In genomic region chr7:67596961-67597360, GRCm38 (mm10) we compare ENCODE assay signal across 24 mouse cellular contexts. TPM values are rescaled to one million over a fixed set of nuclear protein-coding genes. Genes with fewer than 3 reads are reported as not detected.
DNase-seq lines count a peak whose midpoint lies in the region; ATAC-seq and TF ChIP-seq lines count a peak whose summit lies in the region.
"Had no signal": no experiment of that assay in that cellular context is flagged by ENCODE, and none has a peak within 500 bp of the region (broad histone marks: within the 10 kb centered on the region; RNA-seq: fewer than 3 reads in every experiment).

No protein-coding gene starts in this region.

- H3K27me3 ChIP-seq in heart, embryonic 12.5 days (replicated peaks) = no peaks in the 10 kb centered on the region
- H3K27me3 ChIP-seq in MEL (ENCODE audit: control insufficient read depth in 1 of 2, insufficient read depth in 2 of 2, low read length in 2 of 2) = no peaks in the 10 kb centered on the region
- H3K27me3 ChIP-seq: embryonic facial prominence, embryonic 15.5 days; hindbrain, embryonic 13.5 days had no signal

- H3K9me3 ChIP-seq in heart, embryonic 12.5 days (replicated peaks) = no peaks in the 10 kb centered on the region
- H3K9me3 ChIP-seq in MEL (replicated peaks; ENCODE audit: insufficient read depth, low read length) = no peaks in the 10 kb centered on the region
- H3K9me3 ChIP-seq: embryonic facial prominence, embryonic 15.5 days; hindbrain, embryonic 13.5 days had no signal

- TF ChIP-seq EP300 in MEL (IDR thresholded peaks at IDR 0.05; ENCODE audit: low read depth in 1 of 2, low read length in 2 of 2) = no peak

- DNase-seq in heart, adult 11 months = no peak
- DNase-seq in MEL (ENCODE audit: low read depth, low spot score) = peak; percentile 29
- no peak for DNase-seq in urinary bladder, postnatal 10 days (ENCODE audit: low spot score)
- DNase-seq: adrenal gland, adult 2 months; adrenal gland, postnatal 36 days; B cell, adult 2 months; cerebellum, adult 11 months; cerebellum, adult 8-10 months; cerebellum, postnatal 25 days; gastrocnemius, postnatal 36 days; heart, postnatal 10 days; heart, postnatal 4 days; kidney, adult 11 months; kidney, adult 9 months had no signal

- H3K36me3 ChIP-seq in heart, embryonic 12.5 days = no peaks in the 10 kb centered on the region
- H3K36me3 ChIP-seq in MEL (ENCODE audit: control insufficient read depth in 1 of 2, insufficient read depth in 2 of 2, low read length in 2 of 2) = peaks cover 0 to 6% of the 10 kb centered on the region in 2 experiments; a peak in 2 of 4 replicates
- H3K36me3 ChIP-seq: embryonic facial prominence, embryonic 15.5 days; hindbrain, embryonic 13.5 days had no signal

- H3K4me2 ChIP-seq in heart, embryonic 12.5 days = no peak overlapping the region
- H3K4me2 ChIP-seq: embryonic facial prominence, embryonic 15.5 days; hindbrain, embryonic 13.5 days had no signal

- H3K4me1 ChIP-seq in heart, embryonic 12.5 days (replicated peaks) = peaks cover 21% of the 10 kb centered on the region
- H3K4me1 ChIP-seq in MEL (ENCODE audit: control insufficient read depth in 1 of 2, insufficient read depth in 2 of 2, low read length in 2 of 2) = peaks cover 0 to 4% of the 10 kb centered on the region in 2 experiments; a peak in 1 of 4 replicates
- H3K4me1 ChIP-seq: hindbrain, embryonic 13.5 days had no signal

- no peak overlapping the region for H3K9ac ChIP-seq in heart, embryonic 12.5 days
- H3K9ac ChIP-seq in MEL (ENCODE audit: control insufficient read depth, low read depth, low read length, poor library complexity, severe bottlenecking) = no peak overlapping the region
- H3K9ac ChIP-seq: embryonic facial prominence, embryonic 15.5 days; hindbrain, embryonic 13.5 days had no signal

- H3K79me2 ChIP-seq in MEL (ENCODE audit: control insufficient read depth, insufficient read depth, low read length, poor library complexity) = no peaks in the 10 kb centered on the region

- no peak overlapping the region for H3K4me3 ChIP-seq in heart, embryonic 12.5 days
- H3K4me3 ChIP-seq in MEL (ENCODE audit: control insufficient read depth in 1 of 2, insufficient read depth in 1 of 2, low read depth in 2 of 2, low read length in 2 of 2) = no peak overlapping the region
- H3K4me3 ChIP-seq: embryonic facial prominence, embryonic 15.5 days; erythroblast, embryonic 14.5 days; hindbrain, embryonic 13.5 days had no signal

- no peak for TF ChIP-seq POLR2A in MEL (IDR thresholded peaks at IDR 0.05; ENCODE audit: control insufficient read depth in 1 of 2, insufficient read depth in 1 of 2, low read depth in 1 of 2, low read length in 2 of 2, poor library complexity in 1 of 2)

- peak; percentile 21 for TF ChIP-seq RAD21 in MEL (IDR thresholded peaks at IDR 0.05; ENCODE audit: low read depth, low read length)

- 65% methylated on average over 1 of the region's 1 CpGs for WGBS in heart, embryonic 12.5 days

- peak in 1 of 3 experiments; percentile 7; a peak in 1 of 6 replicates for TF ChIP-seq CTCF in MEL (IDR thresholded peaks at IDR 0.05 in 2 of 3, conservative IDR thresholded peaks at IDR 0.05 in 1 of 3; ENCODE audit: control insufficient read depth in 1 of 3, insufficient read depth in 1 of 3, low read depth in 2 of 3, low read length in 3 of 3, poor library complexity in 1 of 3, severe bottlenecking in 1 of 3)

- peak overlapping the region; percentile 4; the same call in 1 of the 2 replicates for H3K27ac ChIP-seq in heart, embryonic 12.5 days (ENCODE audit: poor library complexity, severe bottlenecking)
- no peak overlapping the region for H3K27ac ChIP-seq in MEL (ENCODE audit: control insufficient read depth, low read depth, low read length)
- H3K27ac ChIP-seq: hindbrain, postnatal 0 days had no signal

- no peak for ATAC-seq in heart, embryonic 12.5 days (ENCODE audit: insufficient number of reproducible peaks, low FRiP score)
- ATAC-seq in common myeloid progenitor, adult 5-6 weeks (replicated peaks; ENCODE audit: low read depth, poor library complexity, severe bottlenecking) = peak; percentile 50; the same call in 1 of the 2 replicates
- ATAC-seq in monocyte, adult 5-6 weeks (replicated peaks; ENCODE audit: insufficient number of reproducible peaks, low FRiP score, low TSS enrichment, poor library complexity, severe bottlenecking) = 0 out of 2 replicates have a peak, but pooled peaks have one; percentile 56
- no peak for ATAC-seq in frontal cortex, adult (ENCODE audit: low TSS enrichment)
- ATAC-seq: CD4-positive, CD25-positive, alpha-beta regulatory T cell, adult 4 months; forebrain, embryonic 16.5 days; hindbrain, postnatal 0 days had no signal

TF ChIP-seq in MEL, 35 proteins besides CTCF, POLR2A, EP300 and RAD21:
- TF ChIP-seq JUND (IDR thresholded peaks at IDR 0.05; ENCODE audit: low read depth, low read length) (no peak), KAT2A (conservative IDR thresholded peaks at IDR 0.05; ENCODE audit: low read depth, low read length) (no peak), TBP (IDR thresholded peaks at IDR 0.05; ENCODE audit: low read depth, low read length) (no peak), POLR2AphosphoS5 (IDR thresholded peaks at IDR 0.05; ENCODE audit: borderline replicate concordance, low read depth, low read length) (no peak), TCF12 (IDR thresholded peaks at IDR 0.05; ENCODE audit: low read depth, low read length) (no peak), NRF1 (IDR thresholded peaks at IDR 0.05; ENCODE audit: insufficient read depth, low read depth, low read length, poor library complexity, severe bottlenecking) (no peak), GABPA (IDR thresholded peaks at IDR 0.05; ENCODE audit: low read depth, low read length) (no peak), SMC3 (IDR thresholded peaks at IDR 0.05; ENCODE audit: low read depth, low read length) (no peak; the same call in 1 of the 2 replicates), ZMIZ1 (IDR thresholded peaks at IDR 0.05; ENCODE audit: low read depth, low read length) (no peak), E2F4 (IDR thresholded peaks at IDR 0.05; ENCODE audit: borderline replicate concordance, low read depth, low read length) (no peak), UBTF (IDR thresholded peaks at IDR 0.05; ENCODE audit: borderline replicate concordance, insufficient read depth, low read depth, low read length) (no peak), ELF1 (IDR thresholded peaks at IDR 0.05; ENCODE audit: low read depth, low read length) (no peak), TAL1 (IDR thresholded peaks at IDR 0.05; ENCODE audit: low read length) (no peak), ZNF384 (IDR thresholded peaks at IDR 0.05; ENCODE audit: low read depth, low read length) (no peak), MAX (IDR thresholded peaks at IDR 0.05; ENCODE audit: low read length) (no peak), CHD2 (IDR thresholded peaks at IDR 0.05; ENCODE audit: low read length) (no peak)

RNA-seq across cellular contexts. Expression of gene Lrrc28, which starts 48.1 kb away (rescaled TPM):
- polyA plus RNA-seq in heart, embryonic 12.5 days (2016; fragmentation: Nextera tagmentation; extraction: Ambion mirVana) = 10.3 and 14.9 TPM in 2 replicates
- 9.7 and 10.0 TPM in 2 replicates for total RNA-seq in MEL (2012; rRNA removed)
- 10 to 100 TPM in 1 of 2 experiments, not detected in 1; 16.0 TPM for polyA plus RNA-seq in MEL (2012; ENCODE audit: insufficient read depth in 1 of 2, insufficient read length in 2 of 2, low read depth in 1 of 2, low replicate concordance in 2 of 2, missing spikeins in 1 of 2)
- total RNA-seq in common myeloid progenitor, adult 5-6 weeks (2017) = 21.5 and 24.9 TPM in 2 replicates
- total RNA-seq in monocyte, adult 5-6 weeks (2017) = 7.1 to 15.5 TPM (median 11.9 TPM) in 3 replicates

RNA-seq across cellular contexts. Expression of gene Ttc23, which starts 50.2 kb away (rescaled TPM):
- polyA plus RNA-seq in heart, embryonic 12.5 days (2016; fragmentation: Nextera tagmentation; extraction: Ambion mirVana) = 19.2 and 20.6 TPM in 2 replicates
- total RNA-seq in MEL (2012; rRNA removed) = 0.42 and 0.82 TPM in 2 replicates
- 1 to 10 TPM in 1 of 2 experiments, not detected in 1; 4.8 TPM for polyA plus RNA-seq in MEL (2012; ENCODE audit: insufficient read depth in 1 of 2, insufficient read length in 2 of 2, low read depth in 1 of 2, low replicate concordance in 2 of 2, missing spikeins in 1 of 2)
- total RNA-seq in common myeloid progenitor, adult 5-6 weeks (2017) = 1.8 and 2.0 TPM in 2 replicates
- 5.6 to 12.5 TPM (median 6.6 TPM) in 3 replicates for total RNA-seq in monocyte, adult 5-6 weeks (2017)
- polyA plus RNA-seq: erythroblast, embryonic 14.5 days had no signal

Comparison
In these comparisons a context has a peak if more than half of its experiments do, and no peak if none do; other contexts are left out.
1. ATAC-seq: peak in common myeloid progenitor, adult 5-6 weeks (single experiment) and monocyte, adult 5-6 weeks (single experiment); none in heart, embryonic 12.5 days (single experiment) and frontal cortex, adult (single experiment).